Mouse (Mus musculus): ENCODE data around the gene Lrrc7.
A peak's percentile ranks its signal among the peaks of the same experiment; 100 is the strongest.

Gene Lrrc7

GRCm38 (mm10) chr3:158561987-158562360 lies at the start of gene Lrrc7:
Gene Lrrc7, minus strand, starts transcription at chr3:158562221.
- DNase-seq (ENCODE audit: low spot score in 2 of 2), result peak; percentile 70 to 77

DNA sequence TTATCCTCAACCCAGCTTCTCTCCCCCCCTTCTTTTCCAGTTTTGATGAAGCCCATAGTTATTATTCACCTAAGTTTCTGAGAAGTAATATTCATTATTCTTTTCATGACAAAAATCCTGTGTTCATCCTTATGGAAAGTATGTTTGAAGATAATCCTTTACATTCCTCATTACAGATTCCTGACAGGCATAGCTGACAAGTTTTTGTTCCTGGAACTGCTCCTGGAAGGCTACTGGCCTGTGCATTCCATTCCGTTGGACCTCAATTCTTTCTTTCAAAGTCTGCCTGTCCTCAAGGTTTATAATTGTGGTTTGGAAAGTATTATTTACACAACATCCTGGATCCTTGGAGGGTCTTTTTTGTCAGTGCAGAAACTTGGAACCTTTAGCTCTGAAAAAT lies 45.0 kb upstream of the Lrrc7 start:
- no peak for DNase-seq (ENCODE audit: low spot score in 2 of 2)

DNA sequence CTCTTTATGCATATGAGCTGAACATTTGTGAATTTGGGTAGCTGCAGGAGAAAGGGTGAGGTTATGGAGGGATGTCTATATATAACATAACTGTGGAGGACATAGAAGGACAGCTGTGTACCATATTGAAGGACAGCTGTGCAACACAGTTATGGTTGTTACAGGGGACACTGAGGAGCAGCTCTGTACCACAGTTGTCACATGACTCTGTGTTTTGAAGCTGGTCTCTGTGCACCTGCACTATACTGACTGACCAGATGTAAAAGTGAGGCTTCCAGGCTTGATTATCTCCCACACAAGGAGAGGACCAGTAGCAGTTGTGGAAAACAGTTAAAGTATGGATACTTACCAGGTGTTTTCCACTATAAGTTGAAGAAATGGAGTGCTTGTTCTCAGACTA lies 43.3 kb upstream of the Lrrc7 start:
- no peak for DNase-seq (ENCODE audit: low spot score in 2 of 2)

GRCm38 (mm10) chr3:158561256-158561986 lies 600 bp downstream of the Lrrc7 start:
- DNase-seq (ENCODE audit: low spot score in 2 of 2), result peak; percentile 55 to 65

- DNase-seq (ENCODE audit: low spot score in 2 of 2), result peak; percentile 16 to 36
Observed at GRCm38 (mm10) chr3:158560891-158561255, 1.1 kb downstream of the Lrrc7 start.

GRCm38 (mm10) chr3:158559691-158560650 lies 2.0 kb downstream of the Lrrc7 start:
- peak; percentile 57 to 73 for DNase-seq (ENCODE audit: low spot score in 2 of 2)

GRCm38 (mm10) chr3:158559131-158559658 lies 2.8 kb downstream of the Lrrc7 start:
- DNase-seq (ENCODE audit: low spot score in 2 of 2), result no peak

- peak; percentile 15 to 34 for DNase-seq (ENCODE audit: low spot score in 2 of 2)
Observed at GRCm38 (mm10) chr3:158558631-158559030, 3.4 kb downstream of the Lrrc7 start.

GRCm38 (mm10) chr3:158554280-158554679 lies 7.7 kb downstream of the Lrrc7 start:
- no peak for DNase-seq (ENCODE audit: low spot score in 2 of 2)

DNA sequence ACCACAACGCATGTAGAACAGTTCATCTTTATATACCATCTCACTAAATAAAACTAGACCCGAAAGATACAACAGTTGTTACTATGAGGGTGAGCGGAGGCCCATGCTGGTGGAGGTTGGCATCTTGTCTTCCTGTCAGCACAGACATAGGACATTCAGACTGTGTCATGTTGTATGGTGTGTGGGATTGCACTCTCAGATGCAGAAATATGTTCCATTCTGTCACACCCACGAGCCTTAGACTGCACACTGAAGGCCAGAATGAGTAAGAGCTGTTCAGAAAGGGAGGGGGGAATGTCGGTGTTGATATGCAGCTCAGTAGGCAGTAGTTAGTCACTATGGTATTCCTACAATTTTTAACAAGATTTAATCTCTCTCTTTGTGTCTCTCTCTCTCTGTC lies 9.9 kb downstream of the Lrrc7 start:
- DNase-seq (ENCODE audit: low spot score in 2 of 2), result peak in 1 of 2 experiments; percentile 35

DNA sequence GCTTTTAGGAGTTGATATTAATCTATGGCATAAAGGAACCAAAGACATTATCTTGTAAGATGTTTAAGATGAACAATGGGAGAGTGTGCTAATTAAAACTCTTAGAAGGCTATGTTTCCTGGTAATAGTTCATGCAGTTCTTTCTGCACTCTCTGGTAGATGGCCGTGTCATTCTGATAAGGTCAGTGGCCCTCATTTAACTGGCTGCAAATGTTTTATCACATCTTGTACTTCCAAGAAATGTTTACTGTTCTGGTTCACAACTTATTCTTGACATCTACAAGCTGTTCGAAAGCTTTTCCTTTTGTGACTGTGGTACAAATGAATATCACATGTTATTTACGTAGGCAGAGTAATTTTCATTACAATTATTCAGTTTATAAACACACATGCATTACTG lies 18.5 kb downstream of the Lrrc7 start:
- DNase-seq (ENCODE audit: low spot score in 2 of 2), result no peak

- no peak for DNase-seq (ENCODE audit: low spot score in 2 of 2)
Observed at GRCm38 (mm10) chr3:158532859-158533258, 29.2 kb downstream of the Lrrc7 start.

GRCm38 (mm10) chr3:158528471-158528870 lies 33.5 kb downstream of the Lrrc7 start:
- DNase-seq (ENCODE audit: low spot score in 2 of 2), result no peak

DNA sequence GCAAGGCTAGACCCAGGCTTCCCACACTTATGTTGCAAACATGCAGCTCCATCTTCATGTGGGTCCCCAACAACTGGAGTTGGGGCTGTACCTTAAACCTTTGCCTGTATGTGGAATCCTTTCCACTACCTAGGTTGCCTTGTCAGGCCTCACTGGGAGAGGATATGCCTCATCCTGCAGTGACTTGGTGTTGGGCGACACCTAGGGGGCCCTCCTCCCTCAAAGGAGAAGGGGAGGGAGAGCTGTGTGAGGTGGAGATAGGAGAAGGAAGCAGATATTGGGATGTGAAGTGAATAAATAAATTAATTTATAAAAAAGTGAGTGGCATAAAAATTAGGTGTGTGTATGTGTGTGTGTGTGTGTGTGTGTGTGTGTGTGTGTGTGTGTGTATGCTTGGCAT lies 68.3 kb downstream of the Lrrc7 start:
- no peak for DNase-seq (ENCODE audit: low spot score in 2 of 2)

GRCm38 (mm10) chr3:158479677-158480076 lies 82.3 kb downstream of the Lrrc7 start:
- DNase-seq (ENCODE audit: low spot score in 2 of 2), result no peak

DNA sequence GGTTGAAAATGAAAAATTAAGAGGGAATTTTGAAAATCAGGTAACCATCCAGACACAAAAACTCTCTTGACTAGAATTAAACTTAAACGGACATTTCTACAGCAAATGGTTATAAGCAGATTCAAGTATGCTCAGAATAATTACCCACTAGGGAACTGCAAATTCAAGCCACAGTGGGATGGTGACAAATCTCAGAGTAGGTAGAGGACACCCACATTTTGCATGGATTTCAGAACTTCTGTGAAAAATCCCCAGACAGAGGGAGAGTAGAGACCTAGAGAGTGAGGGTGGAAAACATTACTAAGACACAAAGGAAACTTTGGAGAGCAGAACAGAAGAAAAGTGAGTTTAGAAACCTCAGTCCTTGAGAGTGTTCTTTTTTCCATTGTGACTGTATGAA lies 161.4 kb downstream of the Lrrc7 start:
- DNase-seq (ENCODE audit: low spot score in 2 of 2), result no peak

DNA sequence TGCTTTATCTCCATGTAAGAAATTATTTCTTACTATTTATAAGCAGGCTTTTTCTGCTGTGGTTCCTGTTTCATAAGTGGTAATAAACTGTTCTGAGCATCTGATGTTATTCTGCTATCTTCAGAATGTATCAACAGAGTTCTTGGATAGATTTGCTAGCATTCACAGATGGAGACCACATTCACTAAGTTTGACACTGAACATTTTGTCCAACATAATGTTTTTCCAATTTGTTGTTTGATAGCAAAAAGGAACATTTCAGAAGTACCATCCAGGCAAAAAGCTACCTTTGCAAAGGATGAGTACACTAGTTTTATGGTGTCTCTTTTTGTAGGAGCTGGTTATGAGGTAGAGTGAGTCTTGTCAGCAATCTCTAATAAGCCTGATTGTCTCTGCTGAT lies 170.5 kb downstream of the Lrrc7 start:
- DNase-seq (ENCODE audit: low spot score in 2 of 2), result no peak

DNA sequence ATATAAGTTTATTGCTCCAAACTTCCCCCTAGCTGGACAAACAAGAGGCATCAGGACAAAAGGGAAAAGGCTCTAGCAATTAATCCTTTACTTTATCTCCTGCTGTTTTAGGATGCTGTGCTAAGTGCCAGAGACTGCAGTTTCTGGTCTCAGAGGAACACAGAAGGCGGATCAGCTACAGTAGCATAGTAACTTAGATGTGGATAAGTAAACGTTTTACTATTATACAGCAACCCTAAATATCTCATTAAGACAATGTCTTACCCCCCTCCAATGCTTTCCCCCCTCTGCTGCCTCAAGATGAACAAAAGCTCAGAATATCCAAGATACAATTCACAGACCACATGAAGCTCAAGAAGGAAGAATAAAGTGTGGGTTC lies 174.0 kb downstream of the Lrrc7 start:
- no peak for DNase-seq (ENCODE audit: low spot score in 2 of 2)

DNA sequence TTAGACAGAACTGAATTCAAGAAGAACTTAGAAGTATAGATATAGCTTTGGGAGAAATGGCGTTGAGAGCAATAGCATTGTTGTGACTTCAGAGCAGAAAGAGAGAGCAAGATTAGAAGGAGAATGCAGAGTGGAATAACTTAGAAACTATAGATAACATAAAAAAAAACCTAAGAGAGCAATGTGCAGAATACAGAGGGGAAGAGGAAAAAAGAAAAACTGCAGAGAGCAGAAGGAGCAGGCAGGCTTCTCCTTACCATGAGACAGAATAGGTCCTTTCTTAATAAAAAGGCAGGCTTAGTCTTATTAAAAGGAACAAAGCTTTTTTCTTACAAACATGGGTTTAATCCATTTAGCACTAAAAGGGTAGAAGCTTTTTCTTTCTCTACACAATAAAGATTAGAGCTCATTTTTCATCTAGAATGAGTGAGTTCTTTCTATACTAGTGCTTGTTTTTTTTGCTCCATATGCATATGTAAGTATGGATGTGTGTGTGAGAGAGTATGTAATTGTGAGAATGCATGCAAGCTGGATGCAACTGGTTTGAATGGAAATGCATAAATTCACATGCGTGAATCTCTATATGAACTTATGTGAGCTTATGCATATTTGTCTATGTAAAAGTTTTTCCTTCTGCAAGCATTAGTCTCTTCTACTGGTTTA lies 174.5 kb downstream of the Lrrc7 start:
- DNase-seq (ENCODE audit: low spot score in 2 of 2), result no peak

GRCm38 (mm10) chr3:158386848-158387247 lies 175.2 kb downstream of the Lrrc7 start:
- no peak for DNase-seq (ENCODE audit: low spot score in 2 of 2)

DNA sequence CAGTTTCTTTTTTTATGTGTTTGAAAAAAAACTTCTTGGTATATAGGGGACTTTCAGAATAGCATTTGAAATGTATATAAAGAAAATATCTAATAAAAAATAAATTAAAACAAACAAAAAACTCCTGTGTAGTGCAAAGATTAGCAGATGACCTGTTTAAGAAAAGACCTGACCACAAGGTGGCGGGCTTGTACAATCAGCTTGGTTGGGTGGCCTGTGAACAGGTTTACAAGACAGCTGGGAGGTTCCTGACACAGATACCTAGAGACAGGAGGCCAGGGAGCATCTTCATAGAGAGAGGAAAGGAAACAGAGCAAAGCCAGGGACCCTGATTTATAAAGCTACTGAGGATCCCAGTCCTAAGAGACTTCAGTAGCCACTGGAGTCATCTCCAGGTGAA lies 186.1 kb downstream of the Lrrc7 start:
- DNase-seq (ENCODE audit: low spot score in 2 of 2), result no peak

DNA sequence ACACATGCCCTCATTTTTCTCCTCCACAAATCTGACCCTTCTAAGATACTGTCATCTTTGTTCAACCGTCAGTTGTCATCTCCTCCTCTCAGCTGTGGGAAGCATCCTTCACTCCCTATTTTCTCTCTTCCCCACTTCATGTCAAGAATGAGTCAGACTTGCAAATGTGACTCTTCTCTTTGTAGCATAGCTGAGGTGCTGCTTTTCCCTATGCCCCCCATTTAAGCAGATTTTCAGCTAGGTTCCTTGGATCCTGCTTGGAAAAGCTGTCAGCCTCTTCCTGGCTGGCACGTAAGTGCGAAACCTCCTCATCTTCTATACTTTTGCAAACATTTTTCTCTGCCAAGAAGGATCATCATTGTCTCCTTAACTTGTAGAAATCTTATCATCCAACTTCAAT lies 192.9 kb downstream of the Lrrc7 start:
- no peak for DNase-seq (ENCODE audit: low spot score in 2 of 2)

Measured in frontal cortex, postnatal 10 days (tissue).